Mouse (Mus musculus) kidney, postnatal 36 days (tissue): ENCODE measurements at regions not wholly inside any gene's neighbourhood (a gene's known extent, or its start where the extent isn't known, plus 50 kb on each side); places are given as distances from the start of the nearest gene placed in this dataset.

ENCODE experiments used
- DNase-seq, 2 experiments: peaks; one replicate each; pipeline ENCODE4 v3.0.0; 2021 to 2022; ENCODE audit warnings: mixed read lengths in 2 of 2

DNA sequence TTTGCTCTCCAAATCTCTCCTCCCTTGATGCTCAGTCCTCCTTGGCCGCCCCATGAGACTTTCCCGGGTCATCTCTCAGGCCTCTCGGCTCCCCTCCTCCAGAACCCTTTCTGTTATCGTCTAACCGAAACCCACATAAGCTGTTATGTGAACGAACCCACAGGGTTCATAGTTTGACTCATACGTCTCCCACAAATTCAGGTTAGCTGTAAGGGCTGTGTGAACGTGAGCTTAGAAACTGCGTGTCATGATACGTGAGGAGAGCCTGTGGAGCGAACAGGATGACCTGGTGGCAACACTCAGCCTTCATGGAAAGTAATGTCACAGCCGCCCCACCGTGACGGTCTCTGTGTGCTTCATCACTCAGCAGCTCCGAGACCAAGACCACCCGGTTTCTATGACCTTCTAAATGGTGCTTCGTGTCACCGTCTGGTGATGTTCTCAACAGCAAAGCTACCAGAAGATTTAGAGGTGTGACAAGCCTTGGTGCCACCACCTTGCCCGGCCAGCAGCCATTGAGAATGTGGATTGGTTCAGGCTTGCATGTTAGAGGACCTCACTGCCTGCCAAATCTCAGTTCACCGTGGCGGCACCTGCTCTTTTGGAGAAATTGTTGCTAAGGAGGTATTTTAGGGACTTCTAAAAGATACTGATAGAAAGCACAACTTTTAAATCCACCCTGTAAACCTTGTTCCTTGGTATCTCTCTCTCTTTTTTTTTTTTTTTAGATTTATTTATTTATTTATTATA lies 107.4 kb downstream of the Ets2 start:
- DNase-seq = no peak

DNA sequence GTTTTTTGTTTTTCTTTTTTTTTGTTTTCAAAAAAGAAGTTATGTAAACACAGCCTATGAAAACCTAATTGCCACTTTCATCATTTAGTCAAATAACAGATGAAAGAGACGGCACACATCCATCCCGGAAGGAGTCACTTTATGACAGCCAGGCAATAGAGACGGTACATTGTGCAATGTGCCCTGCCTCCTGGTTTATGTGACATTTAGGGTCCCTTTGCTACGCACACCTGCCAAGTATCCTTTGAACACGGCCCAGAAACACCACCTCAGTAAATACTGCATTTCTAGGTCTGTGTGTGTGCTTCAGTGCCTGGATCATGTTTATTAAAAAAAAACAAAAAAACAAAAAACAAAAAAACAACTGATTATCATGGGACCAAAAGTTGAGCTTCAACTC lies 104.6 kb downstream of the Ets2 start:
- DNase-seq = no peak

DNA sequence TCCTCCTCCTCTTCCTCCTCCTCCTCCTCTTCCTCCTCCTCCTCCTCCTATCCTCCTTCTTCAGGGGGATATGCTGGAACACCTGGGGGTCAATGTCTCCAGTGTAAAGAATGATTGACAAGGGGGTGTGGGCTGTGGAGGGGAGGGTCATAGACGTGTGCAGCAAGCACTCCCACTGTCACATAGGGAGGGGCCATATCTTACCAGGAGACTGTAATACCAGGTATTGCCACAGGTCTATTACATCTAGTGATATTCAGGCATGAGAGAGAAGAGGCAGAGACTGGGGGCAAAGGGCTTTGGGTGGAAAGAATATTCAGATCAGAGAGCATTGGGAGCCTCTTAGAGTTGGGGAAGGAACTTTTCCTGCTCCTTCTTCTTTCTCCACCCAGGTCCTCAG lies 102.3 kb downstream of the Ets2 start:
- no peak for DNase-seq

DNA sequence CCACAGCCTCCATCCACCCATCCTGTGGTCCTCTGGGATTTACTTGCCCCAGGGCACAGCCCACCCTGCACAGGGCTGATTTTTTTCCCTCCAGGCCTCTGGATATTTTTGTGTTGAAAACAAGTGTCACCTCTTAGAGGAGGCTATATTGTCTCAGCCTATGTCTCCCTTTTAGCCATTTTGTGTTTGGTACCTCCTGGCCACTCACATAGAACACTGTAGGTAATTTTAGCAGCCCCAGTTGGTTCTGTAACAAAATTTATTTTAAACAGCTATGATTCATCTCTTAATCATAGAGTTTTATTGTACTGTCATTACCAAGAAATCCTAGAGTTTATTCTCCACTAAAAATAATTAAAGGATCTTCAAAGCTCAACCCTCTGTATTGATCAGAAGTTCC lies 100.8 kb downstream of the Ets2 start:
- DNase-seq = no peak

DNA sequence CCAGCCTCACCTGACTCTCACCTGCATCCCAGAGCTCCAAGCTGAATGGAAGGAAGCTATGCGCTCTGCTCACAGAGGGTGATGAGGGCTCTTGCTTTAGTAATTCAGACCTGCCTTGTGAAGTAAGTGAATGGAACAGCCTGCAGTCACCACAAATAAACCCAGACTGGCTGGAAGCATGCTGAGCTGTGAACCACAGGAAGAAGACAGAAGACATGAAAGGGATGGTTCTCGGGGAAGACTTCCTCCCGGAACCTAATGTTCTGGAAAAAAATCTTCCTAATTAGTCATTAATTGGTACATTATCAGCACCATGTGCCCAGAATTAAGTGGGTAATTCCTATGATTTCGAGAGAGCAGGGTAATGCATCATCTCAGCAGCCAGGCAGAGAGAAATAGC lies 100.3 kb downstream of the Ets2 start:
- DNase-seq = no peak

DNA sequence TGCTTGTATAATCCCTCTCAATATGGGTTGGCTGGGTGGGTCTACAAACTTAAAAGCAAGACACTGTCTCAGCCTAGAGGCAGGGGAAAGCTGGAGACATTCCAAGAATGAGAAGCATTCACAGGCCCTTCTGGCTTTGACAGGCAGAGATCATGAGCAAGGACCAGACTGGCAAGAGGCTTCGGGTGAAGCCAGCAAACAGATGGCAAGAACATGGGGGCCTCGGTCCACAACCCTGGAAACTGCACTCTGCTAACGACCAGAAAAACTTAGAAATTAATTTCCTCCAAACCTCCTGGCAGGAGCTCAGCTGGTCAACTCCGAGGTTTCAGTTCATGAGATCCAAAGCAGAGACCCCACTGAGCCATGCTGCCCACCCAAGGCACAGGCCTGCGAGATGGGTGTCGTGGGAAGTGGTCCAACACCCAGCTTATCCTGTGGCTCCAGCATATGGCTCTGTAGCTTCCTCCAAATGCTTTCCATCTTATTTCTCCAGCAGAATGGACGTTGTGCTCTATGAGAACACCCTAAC lies 99.1 kb downstream of the Ets2 start:
- DNase-seq = no peak

DNA sequence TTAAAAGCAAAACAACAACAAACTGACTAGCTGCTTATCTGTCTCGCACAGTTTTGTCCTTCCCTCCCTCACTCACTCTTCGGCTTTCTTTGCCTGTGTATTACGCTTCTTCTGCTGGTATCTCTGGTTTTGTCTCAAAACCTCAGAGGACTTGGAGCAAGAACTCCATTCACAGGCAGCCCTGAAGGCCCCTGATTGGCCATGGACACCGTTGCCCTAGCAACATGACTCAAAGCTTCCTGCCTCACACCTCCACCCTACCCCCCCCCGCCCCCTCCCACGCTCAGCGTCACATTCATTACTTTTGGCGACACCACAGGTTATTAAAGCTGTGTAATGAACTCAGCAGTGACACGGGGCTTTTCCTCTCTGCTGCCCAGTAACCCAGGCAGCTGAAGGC lies 96.7 kb downstream of the Ets2 start:
- DNase-seq = no peak

DNA sequence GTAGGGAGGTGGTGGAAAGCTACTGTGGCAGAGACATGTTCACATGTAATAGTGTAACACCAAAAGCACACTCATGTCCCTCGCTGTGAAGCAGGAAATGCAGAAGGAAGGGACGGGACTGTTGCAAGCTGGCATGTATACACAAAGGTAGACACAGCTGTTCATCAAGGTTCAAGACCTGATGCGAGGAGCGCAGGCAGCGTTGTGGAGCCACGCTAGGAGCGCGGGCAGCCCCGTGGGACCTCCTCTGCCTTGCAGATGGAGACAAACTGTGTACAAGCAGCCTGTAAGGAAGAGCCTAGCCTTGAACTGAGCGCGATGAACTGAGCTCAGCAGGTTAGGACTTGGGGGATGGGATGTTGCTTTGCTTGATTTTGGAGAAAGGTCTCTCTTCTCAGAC lies 96.2 kb downstream of the Ets2 start:
- no peak for DNase-seq

DNA sequence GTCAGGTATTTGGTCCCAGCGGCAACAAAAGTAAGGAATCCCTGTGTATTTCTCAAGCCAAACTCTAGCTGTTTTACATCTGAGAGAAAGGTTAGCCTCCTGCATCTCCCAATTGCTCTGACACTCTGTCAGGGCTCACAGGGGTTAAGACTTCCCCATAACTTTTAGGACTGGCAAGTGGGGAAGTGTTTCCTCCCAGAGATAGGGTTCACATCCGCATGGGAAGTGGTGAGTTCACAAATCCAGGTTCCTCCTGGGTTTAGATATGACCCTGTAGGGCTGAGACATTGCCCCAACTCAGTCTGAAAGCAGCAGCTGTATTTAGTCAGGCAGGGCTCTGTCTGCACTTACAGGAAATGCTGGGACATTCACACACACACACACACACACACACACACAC lies 95.3 kb downstream of the Ets2 start:
- DNase-seq = no peak

DNA sequence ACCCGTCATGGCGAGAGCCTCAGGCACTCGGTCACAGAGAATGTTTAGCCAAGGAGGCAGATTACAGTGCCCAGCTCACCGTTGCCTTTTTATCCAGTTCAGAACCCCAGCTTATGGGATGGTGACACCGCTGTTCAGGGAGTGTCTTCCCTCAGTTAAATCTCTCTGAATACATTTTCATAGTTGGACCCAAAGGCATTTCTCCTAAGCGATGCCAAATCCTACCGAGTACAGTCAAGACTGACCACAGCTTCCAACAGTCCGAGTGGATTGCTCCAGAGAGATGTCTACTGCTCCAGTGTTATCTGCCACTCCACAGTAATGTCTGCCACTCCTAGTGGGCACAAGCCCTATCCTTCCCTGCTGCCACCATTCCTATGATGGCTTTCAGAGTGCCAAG lies 93.0 kb downstream of the Ets2 start:
- no peak for DNase-seq

DNA sequence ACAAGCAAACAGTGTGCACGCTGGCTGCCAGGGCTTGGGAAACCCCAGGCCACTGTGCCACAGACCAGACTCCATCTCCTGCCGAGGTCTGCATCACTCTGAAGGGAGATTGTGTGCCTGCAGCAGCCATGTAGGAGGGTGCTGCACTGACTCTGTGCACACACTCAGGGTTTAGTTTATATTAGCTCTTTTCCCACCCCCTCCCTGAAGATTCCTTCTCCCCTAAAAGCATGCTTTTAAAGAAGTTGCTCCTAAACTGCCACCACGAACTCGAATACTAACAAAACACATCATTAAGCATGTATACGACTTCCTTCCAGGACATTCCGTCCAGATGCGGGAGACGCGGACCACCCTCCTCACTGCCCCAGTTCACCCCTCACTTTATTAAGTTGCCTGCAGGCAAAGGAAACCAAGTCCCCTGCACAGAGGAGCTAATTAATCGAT lies 92.4 kb downstream of the Ets2 start:
- DNase-seq = no peak

DNA sequence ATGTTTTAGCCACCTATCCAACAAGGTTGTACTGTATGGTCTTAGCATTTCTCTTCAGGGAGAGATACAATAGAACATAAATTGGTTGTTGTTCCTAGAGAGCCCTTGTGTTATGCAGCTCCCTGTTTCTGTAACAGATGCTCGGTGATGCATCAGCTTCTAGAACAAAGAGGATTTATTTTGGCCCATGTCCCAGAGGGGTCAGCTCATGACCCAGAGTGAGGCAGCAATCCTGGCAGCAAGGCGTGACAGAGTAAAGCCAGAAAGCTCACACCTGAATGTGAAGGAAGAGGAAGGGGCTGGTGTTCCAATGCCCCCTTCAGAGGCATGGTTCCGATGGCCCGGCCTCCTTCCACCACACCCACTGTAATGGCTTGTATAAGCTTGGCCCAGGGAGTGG lies 88.8 kb downstream of the Ets2 start:
- peak; percentile 39 to 63 for DNase-seq

DNA sequence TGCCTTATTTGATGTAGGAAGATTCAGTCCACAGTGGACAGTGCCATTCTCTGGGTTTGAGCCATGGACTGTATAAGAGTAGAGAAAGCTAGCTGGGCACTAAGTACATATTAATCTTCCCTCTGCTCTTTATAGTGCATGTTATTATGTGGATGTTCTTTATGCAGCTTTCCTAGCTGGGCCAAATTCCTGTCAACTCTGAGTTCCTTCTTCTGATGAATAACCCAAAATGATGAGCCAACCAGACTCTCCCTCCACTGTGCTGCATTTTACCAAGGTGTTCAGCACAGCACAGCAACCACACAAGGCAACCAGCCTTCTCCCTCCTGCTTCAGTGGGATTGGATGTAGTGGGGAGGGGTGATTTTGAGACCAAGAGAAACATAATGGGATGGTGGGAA lies 87.7 kb downstream of the Ets2 start:
- DNase-seq = peak in 1 of 2 experiments; percentile 11

DNA sequence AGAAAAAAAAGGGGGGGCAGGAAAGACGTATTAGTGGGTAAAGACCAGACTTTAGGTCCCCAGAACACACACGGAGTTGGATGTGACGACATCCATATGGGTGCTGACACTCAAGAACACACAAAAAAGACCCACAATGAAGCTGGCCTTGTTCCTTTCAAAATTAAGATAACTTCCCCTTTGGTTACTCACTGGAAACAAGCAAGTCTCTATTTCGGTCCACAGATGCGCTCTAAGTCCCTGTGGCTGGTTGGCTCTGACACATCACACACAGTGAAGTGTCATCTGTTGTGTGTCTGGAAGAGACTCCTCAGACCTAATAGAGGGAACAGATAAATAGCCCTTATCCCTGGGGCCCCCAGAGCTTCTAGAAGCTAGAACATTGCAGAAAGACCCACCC lies 79.8 kb downstream of the Ets2 start:
- no peak for DNase-seq

DNA sequence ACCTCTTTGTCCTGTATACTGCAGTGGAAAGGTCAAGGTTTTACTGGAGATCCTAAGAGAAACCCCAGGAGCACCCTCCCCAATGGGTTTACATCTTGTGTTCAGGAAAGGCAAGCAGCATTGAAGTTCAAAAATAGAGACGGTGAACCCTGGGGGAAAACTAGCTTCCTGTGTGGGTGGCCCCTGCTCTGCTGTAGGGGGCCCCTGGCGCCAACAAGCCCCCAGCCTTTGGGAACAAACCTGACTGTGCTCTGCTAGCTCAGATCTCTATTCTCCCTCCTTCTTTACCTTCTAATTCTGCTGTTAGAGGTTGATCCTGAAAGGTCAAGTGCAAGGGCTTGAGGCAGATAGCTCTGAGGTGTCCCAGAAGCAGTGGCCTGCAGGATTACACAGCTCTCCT lies 78.6 kb downstream of the Ets2 start:
- no peak for DNase-seq

DNA sequence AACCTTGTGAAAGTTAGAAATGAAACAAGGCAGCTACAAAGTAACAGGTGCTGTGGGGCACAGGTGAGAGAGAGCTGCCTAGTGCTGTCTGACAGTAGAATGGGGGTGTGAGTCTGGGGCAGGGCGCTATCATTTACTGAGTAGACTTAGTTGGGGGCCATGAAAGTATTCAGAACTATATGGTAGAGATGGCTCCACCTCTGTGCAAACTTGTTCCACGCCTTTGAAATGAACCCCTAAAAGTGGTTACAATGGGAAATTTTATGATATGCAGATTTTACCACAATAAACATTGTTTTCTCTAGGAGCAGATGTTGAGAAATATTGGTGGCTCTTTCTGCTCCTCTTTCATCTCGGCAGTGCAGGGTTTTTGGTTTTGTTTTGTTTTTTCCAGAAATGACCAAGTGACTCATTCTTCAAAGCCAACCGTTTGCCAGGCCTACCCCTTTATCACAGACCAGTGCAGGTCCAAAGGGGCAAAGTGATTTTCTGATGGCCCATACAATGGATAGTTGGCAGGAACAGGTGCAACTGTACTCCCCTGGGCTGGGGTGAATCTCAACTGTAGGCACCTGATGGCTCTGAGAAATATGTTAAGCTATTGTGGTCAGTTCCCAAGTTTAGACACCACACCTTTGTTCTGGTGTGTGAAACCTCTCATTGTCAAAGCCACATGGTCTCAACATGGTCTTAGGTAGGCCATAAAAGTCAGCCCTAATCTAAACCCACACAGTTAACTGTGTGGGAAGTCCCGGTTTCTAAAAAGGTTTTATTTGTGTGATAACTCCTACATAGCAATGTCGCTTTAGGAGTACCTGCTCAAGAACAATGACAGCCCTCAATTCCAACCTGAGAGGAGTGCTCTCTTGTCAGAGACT lies 77.2 kb downstream of the Ets2 start:
- no peak for DNase-seq

DNA sequence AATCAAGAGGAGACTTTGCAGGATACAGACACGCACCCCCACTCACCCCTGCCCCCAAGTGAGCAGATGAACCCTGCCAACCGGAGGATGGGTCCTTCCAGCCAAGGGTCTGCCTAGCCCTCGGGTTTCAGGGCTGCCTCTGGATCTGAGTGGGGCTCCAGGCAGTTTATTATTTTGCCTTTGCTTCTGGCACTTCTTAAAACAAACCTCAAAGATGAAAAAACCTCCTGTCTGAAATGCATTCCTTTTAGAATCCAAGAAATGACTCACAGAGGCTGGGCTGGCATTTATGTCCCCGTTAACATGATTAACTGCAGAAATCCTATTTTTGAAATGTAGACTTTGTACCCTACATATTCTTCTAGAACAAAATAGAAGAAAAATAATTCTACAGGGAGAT lies 76.3 kb downstream of the Ets2 start:
- DNase-seq = no peak

DNA sequence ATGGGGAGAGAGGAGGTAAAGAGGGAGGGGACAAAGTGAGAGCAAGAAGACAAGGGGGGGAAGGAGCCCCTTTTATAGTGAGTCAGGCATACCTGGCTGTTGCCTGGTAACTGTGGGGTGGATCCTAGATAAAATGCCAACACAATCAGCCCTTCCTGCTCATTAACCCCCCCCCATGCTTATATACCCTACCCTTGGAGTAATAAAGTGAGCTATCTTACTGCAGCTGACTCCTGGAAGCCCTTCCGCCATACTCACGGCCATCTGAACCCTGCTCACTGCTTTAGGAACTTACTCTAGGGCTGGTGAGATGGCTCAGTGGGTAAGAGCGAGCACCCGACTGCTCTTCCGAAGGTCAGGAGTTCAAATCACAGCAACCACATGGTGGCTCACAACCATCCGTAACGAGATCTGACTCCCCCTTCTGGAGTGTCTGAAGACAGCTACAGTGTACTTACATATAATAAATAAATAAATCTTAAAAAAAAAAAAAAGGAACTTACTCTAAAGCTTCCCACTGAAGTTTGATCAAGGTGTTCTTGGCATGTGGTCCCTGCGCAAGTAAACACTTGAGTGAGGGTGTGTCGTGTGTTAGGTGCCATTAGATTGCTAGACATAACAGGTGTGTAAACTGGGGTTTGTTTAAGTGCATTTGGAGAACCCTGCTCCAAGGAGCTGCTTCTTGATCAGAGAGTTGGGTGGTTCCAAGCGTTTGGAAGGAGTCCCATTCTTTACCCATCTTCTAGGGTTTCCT lies 74.9 kb downstream of the Ets2 start:
- DNase-seq = no peak

DNA sequence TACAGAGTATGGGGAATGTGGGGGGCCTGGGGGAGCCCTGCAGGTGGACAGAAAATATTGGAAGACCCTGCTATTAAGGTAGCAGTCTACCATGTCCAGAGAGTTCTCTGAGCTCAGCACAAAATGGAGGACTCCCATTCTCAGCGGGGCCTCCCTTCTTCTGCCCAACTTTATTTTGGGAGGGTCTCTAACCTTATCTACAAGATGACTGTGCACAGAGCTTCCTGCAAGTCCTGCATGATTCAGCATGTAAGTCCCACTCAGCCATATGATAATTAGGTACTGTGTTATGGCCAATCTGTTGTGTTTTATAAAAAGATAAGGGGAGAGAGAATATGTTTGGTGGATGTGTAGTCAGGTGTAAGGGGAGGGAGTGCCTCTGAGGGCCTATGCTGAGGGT lies 74.1 kb downstream of the Ets2 start:
- no peak for DNase-seq

DNA sequence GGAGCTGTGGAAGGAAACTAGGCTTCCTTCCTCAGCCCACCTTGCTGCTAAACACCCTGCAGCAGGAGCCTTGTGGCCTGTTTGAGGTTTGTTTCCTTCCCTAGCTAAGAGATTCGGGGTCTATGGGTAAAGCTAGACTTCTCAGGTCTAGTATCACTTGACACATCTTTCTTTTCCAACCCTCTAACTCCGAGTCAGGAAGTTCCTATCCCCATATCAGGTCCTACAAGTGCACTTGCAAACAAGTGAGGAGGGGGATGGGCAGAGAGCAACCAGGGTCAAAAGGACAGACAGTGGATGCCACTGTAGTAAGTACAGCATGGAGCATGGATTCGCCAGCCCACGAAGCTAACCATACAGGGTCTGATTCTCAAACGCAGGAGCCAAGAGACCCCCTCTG lies 73.5 kb downstream of the Ets2 start:
- no peak for DNase-seq

DNA sequence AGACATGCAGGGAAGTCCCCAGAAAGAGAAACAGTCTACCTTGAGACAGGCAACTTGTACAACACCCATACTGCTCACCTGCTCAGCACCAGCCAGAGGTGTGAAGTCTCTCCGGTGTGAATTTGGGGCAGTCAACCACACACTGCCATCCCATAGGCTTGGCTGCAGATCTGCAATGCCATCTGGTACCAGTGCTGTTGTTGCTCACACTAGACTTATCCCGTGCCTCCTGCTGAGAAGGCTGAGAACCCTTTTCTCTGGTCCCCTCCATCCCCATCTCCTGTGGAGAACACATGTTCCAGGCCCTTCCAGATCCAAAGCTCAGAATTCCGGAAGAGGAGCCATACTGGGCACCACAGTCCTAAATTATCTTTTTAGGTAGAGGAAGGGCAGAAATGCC lies 71.3 kb downstream of the Ets2 start:
- DNase-seq = no peak
